Mouse (Mus musculus) kidney, postnatal 4 days (tissue): ENCODE results near the gene Gm20828.
"Not testable (repeated sequence)": the region's sequence is repeated elsewhere in the genome, so short reads cannot be mapped to it uniquely, and the experiment has no call there.

ENCODE experiments used
- DNase-seq, 2 experiments: peaks; one replicate each; pipeline ENCODE4 v3.0.0; 2021; ENCODE audit warnings: mixed read lengths in 2 of 2

The Gm20828 gene

DNA sequence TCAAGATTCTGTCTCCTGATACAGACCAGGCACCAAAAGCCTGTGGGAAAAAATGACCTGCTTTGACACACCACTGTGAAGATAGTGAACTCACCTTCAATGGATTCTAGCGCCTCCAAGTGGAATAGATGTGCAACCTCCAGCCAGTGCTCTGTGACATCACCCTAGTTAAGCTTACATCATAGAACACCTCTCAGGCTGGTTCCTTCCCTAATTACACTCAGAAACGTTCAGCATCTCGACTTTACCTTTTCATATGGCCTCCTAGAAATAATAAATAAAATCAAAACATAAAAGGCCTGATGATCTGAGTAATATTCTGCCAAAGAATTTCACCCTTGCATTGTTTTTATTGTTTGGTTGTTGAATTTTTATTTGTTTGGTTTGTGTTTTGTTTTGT is at the start of gene Gm20828:
Gene Gm20828, minus strand, starts transcription at position 101 of the 400 bp plus-strand sequence.
- not testable (repeated sequence) for DNase-seq
